In genomic region chr4:137770901-137771612, GRCm38 (mm10) we compare ENCODE assay signal across 10 mouse cellular contexts. TPM values are rescaled to one million over a fixed set of nuclear protein-coding genes. Genes with fewer than 3 reads are reported as not detected.
DNase-seq lines count a peak whose midpoint lies in the region; ATAC-seq and TF ChIP-seq lines count a peak whose summit lies in the region.
"Had no signal": no experiment of that assay in that cellular context is flagged by ENCODE, and none has a peak within 500 bp of the region (broad histone marks: within the 10 kb centered on the region; RNA-seq: fewer than 3 reads in every experiment).

No protein-coding gene starts in this region.

- H3K9ac ChIP-seq in lung, embryonic 14.5 days = no peak overlapping the region
- H3K9ac ChIP-seq in hindbrain, embryonic 14.5 days = no peak overlapping the region
- H3K9ac ChIP-seq: hindbrain, embryonic 15.5 days had no signal

- no peaks in the 10 kb centered on the region for H3K27me3 ChIP-seq in lung, embryonic 14.5 days (ENCODE audit: insufficient read depth, low read length)
- H3K27me3 ChIP-seq in hindbrain, embryonic 14.5 days (ENCODE audit: control insufficient read depth, insufficient read depth, low read length) = no peaks in the 10 kb centered on the region
- H3K27me3 ChIP-seq: hindbrain, embryonic 15.5 days had no signal

- no peak overlapping the region for H3K4me2 ChIP-seq in lung, embryonic 14.5 days
- H3K4me2 ChIP-seq in hindbrain, embryonic 14.5 days (replicated peaks) = no peak overlapping the region
- H3K4me2 ChIP-seq: hindbrain, embryonic 15.5 days had no signal

- intact Hi-C loops in left cerebral cortex, postnatal 4 days (cut with DNase I) = no loop called here

- no peak for TF ChIP-seq CTCF in lung, embryonic 14.5 days (IDR thresholded peaks at IDR 0.05; ENCODE audit: low read depth)

- peak; percentile 40 for DNase-seq in adrenal gland, postnatal 10 days
- DNase-seq in adrenal gland, adult 18-20 months (ENCODE audit: low spot score in 2 of 2) = no peak
- DNase-seq in urinary bladder, postnatal 25 days (ENCODE audit: low spot score) = peak; percentile 36
- DNase-seq in urinary bladder, postnatal 10 days (ENCODE audit: low spot score) = no peak
- DNase-seq in lung, embryonic 14.5 days = peak; percentile 57
- DNase-seq in ovary, postnatal 36 days (ENCODE audit: low spot score) = no peak
- no peak for DNase-seq in left cerebral cortex, postnatal 4 days
- no peak for DNase-seq in hindbrain, embryonic 14.5 days (ENCODE audit: low spot score)

- H3K9me3 ChIP-seq in lung, embryonic 14.5 days (ENCODE audit: low read depth, low read length) = no peaks in the 10 kb centered on the region
- H3K9me3 ChIP-seq in hindbrain, embryonic 14.5 days (ENCODE audit: control insufficient read depth, low read length) = no peaks in the 10 kb centered on the region
- H3K9me3 ChIP-seq: hindbrain, embryonic 15.5 days had no signal

- peak; percentile 65; the same call in 1 of the 2 replicates for ATAC-seq in lung, embryonic 14.5 days (ENCODE audit: insufficient read depth)
- ATAC-seq in hindbrain, embryonic 14.5 days (ENCODE audit: low FRiP score) = no peak

- no peak overlapping the region for H3K27ac ChIP-seq in lung, embryonic 14.5 days (ENCODE audit: low read depth)
- H3K27ac ChIP-seq in hindbrain, embryonic 14.5 days = no peak overlapping the region
- H3K27ac ChIP-seq: hindbrain, embryonic 15.5 days; macrophage had no signal

- H3K36me3 ChIP-seq in lung, embryonic 14.5 days (ENCODE audit: insufficient read depth) = no peaks in the 10 kb centered on the region
- no peaks in the 10 kb centered on the region for H3K36me3 ChIP-seq in hindbrain, embryonic 14.5 days (replicated peaks; ENCODE audit: control insufficient read depth, insufficient read depth)
- H3K36me3 ChIP-seq: hindbrain, embryonic 15.5 days had no signal

- no peaks in the 10 kb centered on the region for H3K4me1 ChIP-seq in lung, embryonic 14.5 days (ENCODE audit: insufficient read depth)
- peaks cover 7% of the 10 kb centered on the region for H3K4me1 ChIP-seq in hindbrain, embryonic 14.5 days (replicated peaks; ENCODE audit: control insufficient read depth, insufficient read depth, low read length)

- WGBS in lung, embryonic 14.5 days = 52% methylated on average over 14 of the region's 14 CpGs
- 74% methylated on average over 14 of the region's 14 CpGs for WGBS in hindbrain, embryonic 14.5 days

- no peak overlapping the region for H3K4me3 ChIP-seq in lung, embryonic 14.5 days (ENCODE audit: low read depth, low read length)
- H3K4me3 ChIP-seq in hindbrain, embryonic 14.5 days (replicated peaks; ENCODE audit: low read length) = no peak overlapping the region
- H3K4me3 ChIP-seq: hindbrain, embryonic 15.5 days had no signal

RNA-seq across cellular contexts. Expression of gene Alpl, which starts 25.1 kb away (rescaled TPM):
- total RNA-seq in adrenal gland, postnatal 10 days (2021) = 10 to 100 TPM; 11.5 to 19.7 TPM
- total RNA-seq in adrenal gland, adult 18-20 months (2021) = 10 to 100 TPM in 1 of 2 experiments, 1 to 10 TPM in 1; 6.8 to 99.4 TPM
- polyA plus RNA-seq in lung, embryonic 14.5 days (2014; fragmentation: Nextera tagmentation; extraction: Ambion mirVana) = 3.5 and 4.1 TPM in 2 replicates
- 1 to 10 TPM; 6.6 to 9.3 TPM for total RNA-seq in left cerebral cortex, postnatal 4 days (2021)
- 8.3 and 10.2 TPM in 2 replicates for polyA plus RNA-seq in hindbrain, embryonic 14.5 days (2014; fragmentation: Nextera tagmentation; extraction: Ambion mirVana)
- polyA plus RNA-seq: macrophage had no signal

Comparison
In these comparisons a context has a peak if more than half of its experiments do, and no peak if none do; other contexts are left out.
1. DNase-seq: peak in adrenal gland, postnatal 10 days (single experiment), urinary bladder, postnatal 25 days (single experiment) and lung, embryonic 14.5 days (single experiment); none in adrenal gland, adult 18-20 months (0 of 2), urinary bladder, postnatal 10 days (single experiment), ovary, postnatal 36 days (single experiment), left cerebral cortex, postnatal 4 days (single experiment) and hindbrain, embryonic 14.5 days (single experiment).